24 mouse cellular contexts compared by ENCODE assay signal in genomic region chr15:89351302-89351701, GRCm38 (mm10). TPM values are rescaled to one million over a fixed set of nuclear protein-coding genes. Genes with fewer than 3 reads are reported as not detected.
A peak's percentile ranks its signal among the peaks of the same experiment; 100 is the strongest.
DNase-seq lines count a peak whose midpoint lies in the region; ATAC-seq and TF ChIP-seq lines count a peak whose summit lies in the region.
"Had no signal": no experiment of that assay in that cellular context is flagged by ENCODE, and none has a peak within 500 bp of the region (broad histone marks: within the 10 kb centered on the region; RNA-seq: fewer than 3 reads in every experiment).

No protein-coding gene starts in this region.

- H3K9me3 ChIP-seq in heart, embryonic 15.5 days (replicated peaks) = no peaks in the 10 kb centered on the region
- no peaks in the 10 kb centered on the region for H3K9me3 ChIP-seq in midbrain, embryonic 11.5 days (ENCODE audit: control insufficient read depth, low read length)
- no peaks in the 10 kb centered on the region for H3K9me3 ChIP-seq in midbrain, postnatal 0 days (ENCODE audit: low read length)
- H3K9me3 ChIP-seq: embryonic facial prominence, embryonic 12.5 days; forebrain, embryonic 12.5 days; hindbrain, embryonic 15.5 days had no signal

- H3K4me2 ChIP-seq in heart, embryonic 15.5 days = no peak overlapping the region
- no peak overlapping the region for H3K4me2 ChIP-seq in midbrain, embryonic 11.5 days
- H3K4me2 ChIP-seq in midbrain, postnatal 0 days (ENCODE audit: low read depth, low read length, poor library complexity, severe bottlenecking) = no peak overlapping the region
- H3K4me2 ChIP-seq: embryonic facial prominence, embryonic 12.5 days; forebrain, embryonic 12.5 days; hindbrain, embryonic 15.5 days had no signal

- no peak for ATAC-seq in heart, embryonic 15.5 days (replicated peaks; ENCODE audit: insufficient number of reproducible peaks, insufficient read depth, low FRiP score, low read depth)
- ATAC-seq in midbrain, embryonic 11.5 days (ENCODE audit: low FRiP score) = no peak
- ATAC-seq in midbrain, postnatal 0 days (ENCODE audit: low FRiP score) = no peak
- ATAC-seq: forebrain, postnatal 0 days; intestine, embryonic 16.5 days had no signal

- H3K9ac ChIP-seq in heart, embryonic 15.5 days = no peak overlapping the region
- H3K9ac ChIP-seq in midbrain, embryonic 11.5 days (ENCODE audit: low read length) = no peak overlapping the region
- H3K9ac ChIP-seq in midbrain, postnatal 0 days (replicated peaks; ENCODE audit: low read length, poor library complexity, severe bottlenecking) = no peak overlapping the region
- H3K9ac ChIP-seq: embryonic facial prominence, embryonic 12.5 days; forebrain, embryonic 12.5 days; forebrain, postnatal 0 days; hindbrain, embryonic 15.5 days had no signal

- H3K4me3 ChIP-seq in heart, embryonic 15.5 days = no peak overlapping the region
- H3K4me3 ChIP-seq in midbrain, embryonic 11.5 days (ENCODE audit: low read depth, low read length) = no peak overlapping the region
- H3K4me3 ChIP-seq in midbrain, postnatal 0 days (ENCODE audit: low read depth, low read length) = no peak overlapping the region
- H3K4me3 ChIP-seq: embryonic facial prominence, embryonic 12.5 days; forebrain, embryonic 12.5 days; hindbrain, embryonic 15.5 days had no signal

- no peak for TF ChIP-seq CTCF in midbrain, postnatal 0 days (IDR thresholded peaks at IDR 0.05)

- peaks cover 36% of the 10 kb centered on the region for H3K36me3 ChIP-seq in heart, embryonic 15.5 days
- H3K36me3 ChIP-seq in midbrain, embryonic 11.5 days (ENCODE audit: control insufficient read depth, insufficient read depth, low read length) = peaks cover 19% of the 10 kb centered on the region
- peaks cover 27% of the 10 kb centered on the region for H3K36me3 ChIP-seq in midbrain, postnatal 0 days (ENCODE audit: insufficient read depth, low read length)

- H3K27ac ChIP-seq in heart, embryonic 15.5 days = 0 out of 2 replicates have a peak overlapping the region, but pooled peaks have one; percentile 34
- no peak overlapping the region for H3K27ac ChIP-seq in midbrain, embryonic 11.5 days (ENCODE audit: low read depth, low read length)
- no peak overlapping the region for H3K27ac ChIP-seq in midbrain, postnatal 0 days (ENCODE audit: low read depth, low read length)
- H3K27ac ChIP-seq: embryonic facial prominence, embryonic 12.5 days; forebrain, embryonic 12.5 days; hindbrain, embryonic 15.5 days had no signal

- H3K27me3 ChIP-seq in heart, embryonic 15.5 days = no peaks in the 10 kb centered on the region
- no peaks in the 10 kb centered on the region for H3K27me3 ChIP-seq in midbrain, embryonic 11.5 days (ENCODE audit: control insufficient read depth, insufficient read depth, low read length)
- no peaks in the 10 kb centered on the region for H3K27me3 ChIP-seq in midbrain, postnatal 0 days (ENCODE audit: insufficient read depth, low read length)
- H3K27me3 ChIP-seq: CH12.LX; embryonic facial prominence, embryonic 12.5 days; forebrain, embryonic 12.5 days; hindbrain, embryonic 15.5 days had no signal

- peaks cover 15% of the 10 kb centered on the region for H3K4me1 ChIP-seq in heart, embryonic 15.5 days (replicated peaks)
- peaks cover 9% of the 10 kb centered on the region for H3K4me1 ChIP-seq in midbrain, embryonic 11.5 days (ENCODE audit: control insufficient read depth, insufficient read depth, low read length)
- peaks cover 5% of the 10 kb centered on the region; the same call in 1 of the 2 replicates for H3K4me1 ChIP-seq in midbrain, postnatal 0 days (ENCODE audit: insufficient read depth, low read length)

- intact Hi-C loops in heart, postnatal 36 days (cut with DNase I) = no loop called here
- intact Hi-C loops in heart, postnatal 25 days (cut with DNase I) = no loop called here

- WGBS in heart, embryonic 15.5 days = 74% methylated on average over 15 of the region's 15 CpGs
- WGBS in midbrain, embryonic 11.5 days = 88% methylated on average over 15 of the region's 15 CpGs
- WGBS in midbrain, postnatal 0 days = 90% methylated on average over 15 of the region's 15 CpGs

- DNase-seq in heart, adult 11 months = peak; percentile 92
- DNase-seq in heart, postnatal 36 days = no peak
- DNase-seq in heart, postnatal 25 days (ENCODE audit: low spot score) = no peak
- peak; percentile 60 for DNase-seq in midbrain, embryonic 11.5 days (ENCODE audit: low spot score, missing footprints)
- DNase-seq in midbrain, postnatal 0 days (ENCODE audit: low spot score) = no peak
- DNase-seq in urinary bladder, postnatal 14 days (ENCODE audit: low spot score) = no peak
- DNase-seq: adrenal gland, postnatal 10 days; cerebellum, adult 11-12 months; cerebellum, postnatal 25 days; forebrain, postnatal 0 days; gastrocnemius, postnatal 36 days; heart, adult 18-20 months; heart, postnatal 14 days; kidney, adult 2 months had no signal

RNA-seq across cellular contexts. Expression of gene Lmf2, which starts 4.2 kb away (rescaled TPM):
- total RNA-seq in heart, postnatal 36 days (2021) = 10 to 100 TPM; 29.0 to 33.2 TPM
- polyA plus RNA-seq in heart, embryonic 15.5 days (2015; fragmentation: Nextera tagmentation; extraction: Ambion mirVana) = 43.0 and 57.7 TPM in 2 replicates
- total RNA-seq in heart, postnatal 25 days (2021) = 10 to 100 TPM; 30.6 to 31.8 TPM
- 29.8 and 31.8 TPM in 2 replicates for polyA plus RNA-seq in midbrain, embryonic 11.5 days (2014; fragmentation: Nextera tagmentation; extraction: Ambion mirVana)
- 20.2 and 25.6 TPM in 2 replicates for total RNA-seq in midbrain, postnatal 0 days (2014; rRNA removed)
- 27.3 and 30.9 TPM in 2 replicates for polyA plus RNA-seq in midbrain, postnatal 0 days (2015; fragmentation: Nextera tagmentation; extraction: Ambion mirVana)

RNA-seq across cellular contexts. Expression of gene Ncaph2, which starts 4.2 kb away (rescaled TPM):
- total RNA-seq in heart, postnatal 36 days (2021) = 10 to 100 TPM; 50.4 to 58.6 TPM
- 85.3 and 96.9 TPM in 2 replicates for polyA plus RNA-seq in heart, embryonic 15.5 days (2015; fragmentation: Nextera tagmentation; extraction: Ambion mirVana)
- 10 to 100 TPM; 52.0 to 60.4 TPM for total RNA-seq in heart, postnatal 25 days (2021)
- 155 and 168 TPM in 2 replicates for polyA plus RNA-seq in midbrain, embryonic 11.5 days (2014; fragmentation: Nextera tagmentation; extraction: Ambion mirVana)
- total RNA-seq in midbrain, postnatal 0 days (2014; rRNA removed) = 87.1 and 88.8 TPM in 2 replicates
- 88.0 and 96.9 TPM in 2 replicates for polyA plus RNA-seq in midbrain, postnatal 0 days (2015; fragmentation: Nextera tagmentation; extraction: Ambion mirVana)

RNA-seq across cellular contexts. Expression of gene Miox, which starts 17.1 kb away (rescaled TPM):
- not detected for total RNA-seq in heart, postnatal 36 days (2021)
- 0.28 TPM in 1 of 2 replicates, not detected in the other for polyA plus RNA-seq in heart, embryonic 15.5 days (2015; fragmentation: Nextera tagmentation; extraction: Ambion mirVana)
- total RNA-seq in heart, postnatal 25 days (2021) = not detected
- not detected in 2 replicates for polyA plus RNA-seq in midbrain, embryonic 11.5 days (2014; fragmentation: Nextera tagmentation; extraction: Ambion mirVana)
- not detected in 2 replicates for total RNA-seq in midbrain, postnatal 0 days (2014; rRNA removed)
- not detected in 2 replicates for polyA plus RNA-seq in midbrain, postnatal 0 days (2015; fragmentation: Nextera tagmentation; extraction: Ambion mirVana)
- total RNA-seq: CH12.LX; forebrain, postnatal 0 days; gastrocnemius, postnatal 36 days; heart, adult 18-20 months; heart, postnatal 14 days; MEL had no signal
- polyA plus RNA-seq: brain, embryonic 14.5 days; cortical plate, adult 2 months; embryonic facial prominence, embryonic 12.5 days; forebrain, embryonic 12.5 days; forebrain, postnatal 0 days; hindbrain, embryonic 11.5 days; hindbrain, embryonic 15.5 days had no signal

RNA-seq across cellular contexts. Expression of gene Sco2, which starts 22.3 kb away (rescaled TPM):
- 10 to 100 TPM; 25.2 to 28.2 TPM for total RNA-seq in heart, postnatal 36 days (2021)
- 7.0 and 8.2 TPM in 2 replicates for polyA plus RNA-seq in heart, embryonic 15.5 days (2015; fragmentation: Nextera tagmentation; extraction: Ambion mirVana)
- 10 to 100 TPM; 23.0 to 24.2 TPM for total RNA-seq in heart, postnatal 25 days (2021)
- 5.8 and 6.0 TPM in 2 replicates for polyA plus RNA-seq in midbrain, embryonic 11.5 days (2014; fragmentation: Nextera tagmentation; extraction: Ambion mirVana)
- total RNA-seq in midbrain, postnatal 0 days (2014; rRNA removed) = 24.9 and 36.1 TPM in 2 replicates
- 23.1 and 26.5 TPM in 2 replicates for polyA plus RNA-seq in midbrain, postnatal 0 days (2015; fragmentation: Nextera tagmentation; extraction: Ambion mirVana)

RNA-seq across cellular contexts. Expression of gene Tymp, which starts 25.5 kb away (rescaled TPM):
- total RNA-seq in heart, postnatal 36 days (2021) = under 1 TPM; 0.41 to 0.64 TPM
- 1.2 and 1.3 TPM in 2 replicates for polyA plus RNA-seq in heart, embryonic 15.5 days (2015; fragmentation: Nextera tagmentation; extraction: Ambion mirVana)
- under 1 TPM; 0.44 to 0.64 TPM for total RNA-seq in heart, postnatal 25 days (2021)
- 1.2 and 1.9 TPM in 2 replicates for polyA plus RNA-seq in midbrain, embryonic 11.5 days (2014; fragmentation: Nextera tagmentation; extraction: Ambion mirVana)
- total RNA-seq in midbrain, postnatal 0 days (2014; rRNA removed) = 4.6 and 7.0 TPM in 2 replicates
- polyA plus RNA-seq in midbrain, postnatal 0 days (2015; fragmentation: Nextera tagmentation; extraction: Ambion mirVana) = 3.1 and 3.6 TPM in 2 replicates

Comparison
In these comparisons a context has a peak if more than half of its experiments do, and no peak if none do; other contexts are left out.
1. DNase-seq: peak in heart, adult 11 months (single experiment) and midbrain, embryonic 11.5 days (single experiment); none in heart, postnatal 36 days (0 of 2), heart, postnatal 25 days (single experiment), midbrain, postnatal 0 days (single experiment) and urinary bladder, postnatal 14 days (single experiment).